Mouse (Mus musculus): ENCODE results near the gene Syk. TPM values are rescaled to one million over a fixed set of nuclear protein-coding genes. Genes with fewer than 3 reads are reported as not detected.

Gene Syk
- polyA plus RNA-seq, 1 experiment from 2014 or later: 0.81 TPM

Other genes starting within 250 kb of the Syk start
- gene Diras2, start 51.9 kb upstream of the Syk start, polyA plus RNA-seq (2015; fragmentation: Nextera tagmentation; extraction: Ambion mirVana): 0.77 and 0.93 TPM in 2 replicates